Mouse (Mus musculus): ENCODE results near the gene Epor. TPM values are rescaled to one million over a fixed set of nuclear protein-coding genes. Genes with fewer than 3 reads are reported as not detected.
A peak's percentile ranks its signal among the peaks of the same experiment; 100 is the strongest.

The Epor gene
- total and polyA plus RNA-seq, 3 experiments = 0.20 to 2.0 TPM; not detected in 1

DNA sequence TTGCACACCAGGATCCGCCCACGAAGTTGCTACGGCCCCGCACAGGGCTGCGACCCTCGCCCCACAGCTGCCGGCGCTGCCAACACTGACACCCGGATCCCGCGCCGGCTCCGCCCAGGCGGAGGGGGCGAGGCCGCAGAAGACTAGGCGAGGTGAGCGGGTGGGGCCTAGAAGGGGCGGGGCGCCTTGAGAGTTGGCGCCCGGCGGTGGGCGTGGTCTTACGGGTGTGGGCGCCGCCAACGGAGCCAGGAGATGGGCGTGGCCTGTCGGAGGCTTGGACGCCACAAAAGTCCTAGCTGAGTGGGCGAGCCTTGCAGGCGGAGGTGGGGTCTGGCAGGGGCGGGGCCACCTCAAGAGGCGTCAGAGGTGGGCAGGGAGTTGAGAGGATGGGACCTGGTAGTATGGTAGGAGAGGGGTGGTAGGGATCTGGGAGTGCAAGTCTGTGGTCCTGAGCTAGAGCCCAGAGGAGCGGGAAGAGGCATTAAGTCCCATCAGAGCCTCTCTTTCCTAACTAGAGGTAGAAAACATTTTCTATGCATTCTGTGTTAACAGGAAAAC, 45.2 kb downstream of the Epor start, which contains the start of gene Rab3d:
TSS of gene Rab3d (minus strand) at position 158 of the 558 bp plus-strand sequence.
- Histone ChIP-seq H3K4me3 (replicated peaks in 1 of 3; ENCODE audit: low read depth in 2 of 3, low read length in 2 of 3, poor library complexity in 1 of 3) (peak within 1 kb of the TSS; percentile 53 to 73 (median 53)), H3K9ac (ENCODE audit: insufficient read depth, low read depth) (peak within 1 kb of the TSS; percentile 35), H3K27me3 (replicated peaks) (peaks cover 51% of the 10 kb centered on the region), H3K4me2 (ENCODE audit: insufficient read depth, low read depth, poor library complexity, severe bottlenecking) (peak within 1 kb of the TSS; percentile 60), H3K4me1 (ENCODE audit: control insufficient read depth in 1 of 2, insufficient read depth in 2 of 2) (peaks cover 10 to 11% of the 10 kb centered on the region in 2 experiments; a peak in 3 of 4 replicates), H3K79me2 (replicated peaks; ENCODE audit: control insufficient read depth, extremely low read depth, insufficient read depth, poor library complexity, severe bottlenecking) (no peaks in the 10 kb centered on the region), H3K27ac (ENCODE audit: insufficient read depth, low read depth) (no peak within 1 kb of the TSS), H3K9me3 (replicated peaks; ENCODE audit: low read length) (no peaks in the 10 kb centered on the region), H3K36me3 (replicated peaks in 1 of 2; ENCODE audit: control insufficient read depth in 1 of 2, insufficient read depth in 1 of 2, low read length in 1 of 2) (no peaks in the 10 kb centered on the region)
- TF ChIP-seq HCFC1 (IDR thresholded peaks at IDR 0.05; ENCODE audit: low read depth, low read length) (peak; percentile 18; the same call in 1 of the 2 replicates), MAZ (IDR thresholded peaks at IDR 0.05; ENCODE audit: low read depth, low read length) (peak; percentile 59; the same call in 1 of the 2 replicates), ELF1 (IDR thresholded peaks at IDR 0.05; ENCODE audit: low read depth, low read length) (no peak), CTCF (conservative IDR thresholded peaks at IDR 0.05 in 1 of 2, IDR thresholded peaks at IDR 0.05 in 1 of 2; ENCODE audit: low read depth in 2 of 2, low read length in 2 of 2) (no peak), TCF12 (IDR thresholded peaks at IDR 0.05; ENCODE audit: low read depth, low read length) (peak; percentile 50; the same call in 1 of the 2 replicates), IRF4 (IDR thresholded peaks at IDR 0.05; ENCODE audit: low read depth, low read length) (no peak), POLR2A (IDR thresholded peaks at IDR 0.05; ENCODE audit: low read depth, low read length) (peak; percentile 48), ZKSCAN1 (IDR thresholded peaks at IDR 0.05; ENCODE audit: borderline replicate concordance, low read depth, low read length) (no peak), SIN3A (IDR thresholded peaks at IDR 0.05; ENCODE audit: low read length) (peak; percentile 66; the same call in 1 of the 2 replicates), MXI1 (IDR thresholded peaks at IDR 0.05; ENCODE audit: low read depth, low read length) (peak; percentile 61), ZC3H11A (IDR thresholded peaks at IDR 0.05; ENCODE audit: low read depth, low read length) (no peak), USF1 (IDR thresholded peaks at IDR 0.05; ENCODE audit: low read depth, low read length) (no peak), ZMIZ1 (IDR thresholded peaks at IDR 0.05; ENCODE audit: low read depth, low read length) (no peak), BHLHE40 (IDR thresholded peaks at IDR 0.05; ENCODE audit: low read depth, low read length) (0 out of 2 replicates have a peak, but pooled peaks have one; percentile 21), GABPA (IDR thresholded peaks at IDR 0.05; ENCODE audit: insufficient replicate concordance, low read depth, low read length) (no peak)
- dilution Hi-C loops (cut with MboI; ENCODE audit: extremely low pct_ligation_motif_present, extremely low pct_unique_long_range_greater_than_20kb, low sequenced_read_pairs) = no loop called here
- peak; percentile 96 for DNase-seq (ENCODE audit: extremely low read depth)
- in situ Hi-C loops (cut with MboI; ENCODE audit: low pct_ligation_motif_present, low pct_unique_long_range_greater_than_20kb, low sequenced_read_pairs) = no loop called here

- no peaks in the 10 kb centered on the region for H3K9me3 ChIP-seq (replicated peaks; ENCODE audit: low read length)
- peak overlapping the region; percentile 60 for H3K4me2 ChIP-seq (ENCODE audit: insufficient read depth, low read depth, poor library complexity, severe bottlenecking)
- DNase-seq (ENCODE audit: extremely low read depth) = no peak
- peaks cover 6 to 9% of the 10 kb centered on the region in 2 experiments; a peak in 3 of 4 replicates for H3K4me1 ChIP-seq (ENCODE audit: control insufficient read depth in 1 of 2, insufficient read depth in 2 of 2)
- no peaks in the 10 kb centered on the region for H3K36me3 ChIP-seq (replicated peaks in 1 of 2; ENCODE audit: control insufficient read depth in 1 of 2, insufficient read depth in 1 of 2, low read length in 1 of 2)
- dilution Hi-C loops (cut with MboI; ENCODE audit: extremely low pct_ligation_motif_present, extremely low pct_unique_long_range_greater_than_20kb, low sequenced_read_pairs) (no loop called here), in situ Hi-C loops (cut with MboI; ENCODE audit: low pct_ligation_motif_present, low pct_unique_long_range_greater_than_20kb, low sequenced_read_pairs) (no loop called here)
- peak overlapping the region; percentile 35 for H3K9ac ChIP-seq (ENCODE audit: insufficient read depth, low read depth)
- H3K79me2 ChIP-seq (replicated peaks; ENCODE audit: control insufficient read depth, extremely low read depth, insufficient read depth, poor library complexity, severe bottlenecking) = no peaks in the 10 kb centered on the region
- peak overlapping the region; percentile 53 to 73 (median 53) for H3K4me3 ChIP-seq (replicated peaks in 1 of 3; ENCODE audit: low read depth in 2 of 3, low read length in 2 of 3, poor library complexity in 1 of 3)
- peaks cover 54% of the 10 kb centered on the region for H3K27me3 ChIP-seq (replicated peaks)
- H3K27ac ChIP-seq (ENCODE audit: insufficient read depth, low read depth) = no peak overlapping the region
- TF ChIP-seq IRF4 (IDR thresholded peaks at IDR 0.05; ENCODE audit: low read depth, low read length) (no peak), JUND (conservative IDR thresholded peaks at IDR 0.05; ENCODE audit: low read depth, low read length) (no peak), MYC (IDR thresholded peaks at IDR 0.05; ENCODE audit: low read depth, low read length) (no peak), MXI1 (IDR thresholded peaks at IDR 0.05; ENCODE audit: low read depth, low read length) (no peak; the same call in 1 of the 2 replicates), SMC3 (IDR thresholded peaks at IDR 0.05; ENCODE audit: low read depth, low read length) (no peak), CTCF (conservative IDR thresholded peaks at IDR 0.05 in 1 of 2, IDR thresholded peaks at IDR 0.05 in 1 of 2; ENCODE audit: low read depth in 2 of 2, low read length in 2 of 2) (no peak), POLR2AphosphoS2 (IDR thresholded peaks at IDR 0.05; ENCODE audit: low read depth, low read length) (no peak), SIN3A (IDR thresholded peaks at IDR 0.05; ENCODE audit: low read length) (no peak), BHLHE40 (IDR thresholded peaks at IDR 0.05; ENCODE audit: low read depth, low read length) (no peak), CHD2 (IDR thresholded peaks at IDR 0.05; ENCODE audit: low read length) (no peak), ZC3H11A (IDR thresholded peaks at IDR 0.05; ENCODE audit: low read depth, low read length) (no peak), ETS1 (conservative IDR thresholded peaks at IDR 0.05; ENCODE audit: low read depth, low read length) (no peak)
Observed at GRCm38 (mm10) chr9:21917493-21918034, 45.7 kb downstream of the Epor start.
